Mouse (Mus musculus) limb, embryonic 11.5 days (tissue): Measurements from ENCODE around the gene Gm9936. TPM values are rescaled to one million over a fixed set of nuclear protein-coding genes. Genes with fewer than 3 reads are reported as not detected.

Experiments
- ATAC-seq: fragments of 200-750 bp; cut with Nextera tagmentation; 2 replicates; pipeline ENCODE4 v1.8.0; 2017; ENCODE audit warnings: low read depth; ENCODE audit not compliant: insufficient number of reproducible peaks, low FRiP score, low TSS enrichment
- DNase-seq: peaks from one replicate; pipeline ENCODE4 v3.0.0-alpha.2; 2015; ENCODE audit warnings: low spot score
- H3K27ac ChIP-seq: fragments of 300-500 bp; sonication (generic); replicated peaks from 2 replicates; pipeline ENCODE4 v1.5.1; 2014; ENCODE audit warnings: low read depth, mild to moderate bottlenecking, low read length
- H3K27me3 ChIP-seq: fragments of 300-500 bp; sonication (generic); 2 replicates; pipeline ENCODE4 v1.6.1; 2014; ENCODE audit warnings: mild to moderate bottlenecking, low read length, mixed read lengths; ENCODE audit not compliant: control insufficient read depth, insufficient read depth
- H3K36me3 ChIP-seq: fragments of 300-500 bp; sonication (generic); 2 replicates; pipeline ENCODE4 v1.6.1; 2014; ENCODE audit warnings: mild to moderate bottlenecking, low read length, moderate library complexity, mixed read lengths; ENCODE audit not compliant: control insufficient read depth, insufficient read depth
- H3K4me1 ChIP-seq: fragments of 300-500 bp; sonication (generic); 2 replicates; pipeline ENCODE4 v1.6.1; 2014; ENCODE audit warnings: low read length, mixed read lengths; ENCODE audit not compliant: control insufficient read depth, insufficient read depth
- H3K4me2 ChIP-seq: fragments of 300-500 bp; sonication (generic); 2 replicates; pipeline ENCODE4 v1.6.1; 2014; ENCODE audit warnings: low read depth, mild to moderate bottlenecking, moderate library complexity; ENCODE audit not compliant: severe bottlenecking
- H3K4me3 ChIP-seq: fragments of 300-500 bp; sonication (generic); 2 replicates; pipeline ENCODE4 v1.5.1; 2014; ENCODE audit warnings: low read depth, low read length
- H3K9ac ChIP-seq: fragments of 300-500 bp; sonication (generic); 2 replicates; pipeline ENCODE4 v1.6.1; 2014; ENCODE audit warnings: mild to moderate bottlenecking, low read length
- H3K9me3 ChIP-seq: fragments of 300-500 bp; sonication (generic); 2 replicates; pipeline ENCODE4 v1.6.1; 2016; ENCODE audit warnings: low read length; ENCODE audit not compliant: control insufficient read depth
- WGBS: fragments of 180-500 bp; shearing (Covaris S2); extraction: QIAGEN DNeasy Blood & Tissue Kit; methylation state at CpG from one replicate; pipeline ENCODE4 v1.1.7; 2014; 5-methylcytosine and 5-hydroxymethylcytosine counted together
- polyA plus RNA-seq: library from polyadenylated mRNA; unstranded; fragments of >200 nt; fragmentation: Nextera tagmentation; extraction: Ambion mirVana; gene quantifications from 2 replicates; pipeline ENCODE4 v1.2.1, GENCODE M21; 2014

Gene Gm9936
- polyA plus RNA-seq = 0.07 TPM in 1 of 2 replicates, not detected in the other

DNA sequence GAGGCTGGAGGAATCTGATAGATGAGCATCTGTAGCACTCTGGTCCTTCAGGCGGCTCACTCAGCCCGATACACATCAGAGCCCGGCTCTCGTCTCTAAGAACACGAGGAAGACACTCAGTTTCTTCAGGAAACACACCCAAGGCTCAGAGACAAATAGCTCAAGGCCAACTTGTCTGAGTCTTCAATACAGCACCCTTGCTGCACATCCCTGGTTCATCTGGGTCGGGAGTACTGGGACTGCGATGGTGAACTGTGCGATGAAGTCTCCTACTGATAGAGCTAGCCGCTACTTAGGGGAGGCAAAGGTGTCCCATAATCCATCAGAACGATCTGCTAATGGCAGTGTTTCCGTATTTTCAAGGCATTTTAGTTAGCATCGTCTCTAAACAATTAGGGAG, at the start of gene Gm9936:
Gene Gm9936, minus strand, starts transcription at position 101 of the 400 bp plus-strand sequence.
- Histone ChIP-seq H3K27me3 (no peaks in the 10 kb centered on the region), H3K27ac (no peak within 1 kb of the TSS), H3K4me1 (no peaks in the 10 kb centered on the region), H3K4me2 (peak within 1 kb of the TSS; percentile 50), H3K4me3 (peak within 1 kb of the TSS; percentile 21; the same call in 1 of the 2 replicates), H3K9me3 (no peaks in the 10 kb centered on the region), H3K9ac (peak within 1 kb of the TSS; percentile 35; the same call in 1 of the 2 replicates), H3K36me3 (no peaks in the 10 kb centered on the region)
- ATAC-seq = no peak
- 86% methylated on average over 12 of the region's 12 CpGs for WGBS
- DNase-seq = no peak

DNA sequence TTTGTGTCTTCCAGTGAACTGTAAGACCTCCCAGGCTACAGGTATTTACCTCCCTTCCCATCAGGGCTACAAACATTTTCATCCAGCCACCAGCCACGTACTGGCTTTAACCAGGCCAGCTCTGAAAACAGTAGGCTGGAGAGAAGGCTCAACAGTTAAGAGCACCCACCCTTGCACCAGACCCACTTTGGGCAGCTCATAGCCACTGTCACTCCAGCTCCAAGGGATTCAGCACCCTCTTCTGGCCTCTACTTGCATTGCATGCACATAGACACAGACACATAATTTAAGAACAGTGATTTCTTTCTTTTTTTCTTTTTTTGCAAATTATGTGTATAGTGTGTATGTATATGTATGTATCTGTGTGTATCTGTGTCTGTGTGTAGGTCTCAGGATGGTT, 43.9 kb upstream of the Gm9936 start:
- no peaks in the 10 kb centered on the region for H3K9me3 ChIP-seq
- peaks cover 1% of the 10 kb centered on the region for H3K4me1 ChIP-seq
- no peak overlapping the region for H3K4me2 ChIP-seq
- no peak for ATAC-seq
- H3K27me3 ChIP-seq = no peaks in the 10 kb centered on the region
- no peak overlapping the region for H3K27ac ChIP-seq
- no peak overlapping the region for H3K4me3 ChIP-seq
- H3K36me3 ChIP-seq = no peaks in the 10 kb centered on the region
- DNase-seq = peak; percentile 68
- H3K9ac ChIP-seq = no peak overlapping the region
- WGBS = 33% methylated on average over 1 of the region's 1 CpGs

DNA sequence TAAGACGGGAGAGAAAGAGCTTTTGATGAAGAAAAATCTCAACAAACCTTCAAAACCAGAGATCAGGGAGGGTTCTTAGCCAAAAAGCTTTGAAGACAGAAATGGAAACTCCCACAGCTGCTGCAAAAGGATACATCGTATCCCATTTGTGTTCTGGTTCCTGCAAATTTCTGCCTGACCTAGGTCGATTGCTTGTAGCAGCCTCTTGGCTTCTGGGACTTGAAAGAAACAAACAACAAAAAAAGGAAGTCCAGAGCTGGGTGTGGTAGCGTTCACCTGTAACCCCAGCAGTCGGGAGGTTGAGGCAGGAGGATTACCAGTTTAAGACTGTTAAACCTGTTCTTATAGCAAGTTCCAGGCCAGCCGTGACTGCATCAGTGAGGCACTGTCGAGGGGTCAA, 40.4 kb upstream of the Gm9936 start:
- no peak overlapping the region for H3K4me3 ChIP-seq
- ATAC-seq = no peak
- no peaks in the 10 kb centered on the region for H3K9me3 ChIP-seq
- no peaks in the 10 kb centered on the region for H3K27me3 ChIP-seq
- no peak overlapping the region for H3K27ac ChIP-seq
- 80% methylated on average over 7 of the region's 7 CpGs for WGBS
- DNase-seq = no peak
- no peaks in the 10 kb centered on the region for H3K36me3 ChIP-seq
- H3K4me1 ChIP-seq = peaks cover 4% of the 10 kb centered on the region
- H3K4me2 ChIP-seq = no peak overlapping the region
- H3K9ac ChIP-seq = no peak overlapping the region

DNA sequence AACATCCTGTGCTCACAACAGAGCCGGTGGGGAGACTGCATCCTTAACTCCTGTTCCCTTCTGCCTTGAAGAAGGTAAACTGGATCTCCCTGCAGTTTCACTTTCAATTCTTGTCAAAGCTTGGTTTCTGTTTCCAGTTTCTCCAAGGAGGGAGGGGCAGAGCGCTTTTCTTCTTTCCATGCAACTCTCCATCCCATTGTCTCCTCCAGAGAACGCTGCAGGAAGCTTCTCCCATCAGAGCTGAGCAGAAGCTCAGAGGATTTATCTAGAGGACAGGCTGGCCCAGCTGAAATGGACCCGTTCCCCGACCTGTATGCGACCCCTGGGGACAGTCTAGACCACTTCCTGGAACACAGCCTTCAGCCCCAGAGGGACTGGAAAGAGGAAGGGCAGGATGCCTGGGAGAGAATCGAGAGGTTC, 38.9 kb upstream of the Gm9936 start:
- H3K9ac ChIP-seq = peak overlapping the region; percentile 49
- ATAC-seq (no peak), DNase-seq (no peak)
- H3K27ac ChIP-seq = no peak overlapping the region
- peaks cover 4% of the 10 kb centered on the region for H3K4me1 ChIP-seq
- no peaks in the 10 kb centered on the region for H3K27me3 ChIP-seq
- H3K4me2 ChIP-seq = no peak overlapping the region
- WGBS = 20% methylated on average over 7 of the region's 7 CpGs
- no peak overlapping the region; the same call in 1 of the 2 replicates for H3K4me3 ChIP-seq
- H3K36me3 ChIP-seq = no peaks in the 10 kb centered on the region
- no peaks in the 10 kb centered on the region for H3K9me3 ChIP-seq

DNA sequence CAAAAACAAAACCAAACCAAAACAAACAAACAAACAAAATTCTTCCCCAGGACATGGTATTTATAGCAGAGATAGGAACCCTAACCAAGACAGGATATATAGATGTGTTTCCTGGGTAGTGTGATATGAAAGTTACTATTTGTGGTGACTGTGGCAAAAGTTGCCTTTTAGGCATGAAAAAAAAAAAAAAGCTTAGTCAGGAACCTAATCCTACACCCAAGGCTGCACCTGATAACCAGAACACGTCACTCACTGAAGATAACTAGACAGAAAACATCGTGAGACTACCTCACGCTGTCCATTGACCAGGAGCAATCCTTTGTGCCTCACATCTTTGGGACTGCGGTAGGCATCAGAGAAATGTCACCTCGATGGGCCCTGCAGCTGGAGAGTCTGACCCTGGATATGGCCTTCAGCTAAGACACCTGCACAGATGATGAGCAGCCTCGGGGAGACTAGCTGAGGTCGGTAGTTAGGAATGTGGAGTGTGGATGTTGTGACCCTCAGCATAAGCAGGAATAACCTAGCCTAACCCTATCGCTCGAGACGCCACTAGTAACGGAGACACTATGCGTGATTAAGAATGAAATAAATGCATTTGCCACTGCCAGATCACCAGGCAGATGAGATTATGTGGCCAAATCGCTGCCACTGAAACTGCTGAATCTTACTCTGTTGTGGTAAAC, 38.3 kb upstream of the Gm9936 start, which contains the start of gene Oasl2:
Gene Oasl2, plus strand, starts transcription at position 249 of the 686 bp plus-strand sequence.
- no peak within 1 kb of the TSS for H3K27ac ChIP-seq
- no peaks in the 10 kb centered on the region for H3K27me3 ChIP-seq
- peaks cover 4% of the 10 kb centered on the region for H3K4me1 ChIP-seq
- DNase-seq = no peak
- H3K4me2 ChIP-seq = no peak within 1 kb of the TSS
- 72% methylated on average over 13 of the region's 13 CpGs for WGBS
- ATAC-seq = no peak
- H3K4me3 ChIP-seq = no peak within 1 kb of the TSS; the same call in 1 of the 2 replicates
- no peaks in the 10 kb centered on the region for H3K36me3 ChIP-seq
- peak within 1 kb of the TSS; percentile 49 for H3K9ac ChIP-seq
- no peaks in the 10 kb centered on the region for H3K9me3 ChIP-seq

DNA sequence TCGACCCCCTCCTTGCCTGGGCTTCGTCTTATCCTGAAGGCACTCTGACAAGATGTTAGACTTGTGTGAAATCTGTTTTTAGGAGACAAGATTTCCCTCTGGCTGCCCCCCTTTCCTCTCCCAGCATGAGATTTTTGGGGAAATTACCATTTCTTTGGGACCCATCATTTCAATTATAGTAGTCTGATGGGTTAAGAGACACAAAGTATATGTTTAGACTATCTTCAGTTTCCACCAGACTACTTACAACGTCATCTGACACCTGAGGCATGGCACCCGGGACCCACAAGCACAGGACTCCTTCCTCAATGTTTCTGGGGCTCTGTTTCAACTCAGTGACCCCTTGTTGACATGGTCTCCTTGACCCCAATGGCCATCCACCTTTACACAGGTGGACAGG, 37.1 kb upstream of the Gm9936 start:
- Histone ChIP-seq H3K4me1 (peaks cover 4% of the 10 kb centered on the region), H3K27me3 (no peaks in the 10 kb centered on the region), H3K9me3 (no peaks in the 10 kb centered on the region), H3K36me3 (no peaks in the 10 kb centered on the region), H3K9ac (no peak overlapping the region), H3K4me3 (no peak overlapping the region), H3K4me2 (no peak overlapping the region), H3K27ac (no peak overlapping the region)
- ATAC-seq (no peak), DNase-seq (no peak)
- 88% methylated on average over 4 of the region's 4 CpGs for WGBS

DNA sequence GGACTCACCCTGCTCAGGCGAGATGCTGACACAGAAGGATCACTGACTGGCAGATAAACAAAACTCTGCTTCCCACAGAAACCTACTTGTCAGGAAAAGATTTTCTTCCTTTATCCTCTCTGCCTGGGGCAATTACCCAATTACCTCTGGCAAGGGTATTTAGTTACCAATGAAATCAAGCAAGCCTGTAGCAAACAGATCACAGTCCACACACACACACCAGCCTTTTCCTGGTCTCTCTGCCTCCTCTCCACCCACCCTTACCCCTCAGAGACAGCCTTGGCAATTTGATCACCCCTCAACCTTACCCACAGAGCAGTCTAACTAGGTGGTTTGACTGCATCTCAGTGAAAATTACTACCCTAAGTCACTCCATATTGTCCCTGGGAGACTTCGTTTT, 30.5 kb upstream of the Gm9936 start:
- Histone ChIP-seq H3K27me3 (no peaks in the 10 kb centered on the region), H3K4me2 (no peak overlapping the region), H3K4me3 (no peak overlapping the region), H3K9ac (no peak overlapping the region), H3K4me1 (no peaks in the 10 kb centered on the region), H3K27ac (no peak overlapping the region), H3K36me3 (no peaks in the 10 kb centered on the region), H3K9me3 (no peaks in the 10 kb centered on the region)
- no peak for ATAC-seq
- no peak for DNase-seq
- WGBS = 83% methylated on average over 2 of the region's 2 CpGs

DNA sequence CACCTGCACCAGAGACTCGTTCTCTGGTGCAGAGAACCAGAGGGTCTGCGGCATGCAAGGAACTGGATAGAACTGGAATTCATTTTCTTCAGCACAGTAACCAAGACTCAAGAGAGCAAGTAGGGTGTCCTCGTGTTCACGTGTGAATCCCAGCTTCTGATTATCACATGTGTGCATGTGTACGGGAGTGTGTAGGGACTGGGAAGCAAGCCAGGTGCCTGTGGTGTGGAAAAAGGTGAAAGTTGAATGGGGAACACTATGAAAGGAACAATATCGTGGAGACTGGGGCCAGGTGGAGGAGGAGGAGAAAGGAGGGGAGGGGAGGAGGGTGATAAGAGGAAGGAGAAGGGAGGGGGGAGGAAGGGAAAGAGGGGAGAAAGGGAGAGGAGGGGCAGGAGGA, 28.3 kb upstream of the Gm9936 start:
- H3K9me3 ChIP-seq = no peaks in the 10 kb centered on the region
- H3K27ac ChIP-seq = no peak overlapping the region
- ATAC-seq (no peak), DNase-seq (no peak)
- H3K9ac ChIP-seq = no peak overlapping the region
- H3K4me3 ChIP-seq = no peak overlapping the region
- H3K27me3 ChIP-seq = no peaks in the 10 kb centered on the region
- H3K4me1 ChIP-seq = no peaks in the 10 kb centered on the region
- no peaks in the 10 kb centered on the region for H3K36me3 ChIP-seq
- WGBS = 83% methylated on average over 6 of the region's 6 CpGs
- no peak overlapping the region for H3K4me2 ChIP-seq
